Mouse (Mus musculus) thymus, adult 2 months (tissue): Measurements from ENCODE around the gene Atp5j. TPM values are rescaled to one million over a fixed set of nuclear protein-coding genes. Genes with fewer than 3 reads are reported as not detected.

Source experiments
- DNase-seq: peaks from one replicate; pipeline ENCODE4 v3.0.0; 2021
- H3K27ac ChIP-seq: fragments of 200-500 bp; 2 replicates; pipeline ENCODE4 v1.5.1; 2012; ENCODE audit warnings: low read length, control low read depth; ENCODE audit not compliant: control insufficient read depth, insufficient read depth
- H3K27me3 ChIP-seq: fragments of 200-500 bp; 2 replicates; pipeline ENCODE4 v1.6.1; 2012; ENCODE audit warnings: mild to moderate bottlenecking, low read length, moderate library complexity, mixed read lengths; ENCODE audit not compliant: control insufficient read depth, insufficient read depth
- H3K36me3 ChIP-seq: fragments of 200-500 bp; 2 replicates; pipeline ENCODE4 v1.6.1; 2012; ENCODE audit warnings: mild to moderate bottlenecking, low read length, moderate library complexity; ENCODE audit not compliant: control insufficient read depth, insufficient read depth
- H3K4me1 ChIP-seq: fragments of 200-500 bp; replicated peaks from 2 replicates; pipeline ENCODE4 v1.6.1; 2012; ENCODE audit warnings: low read length; ENCODE audit not compliant: control insufficient read depth, insufficient read depth
- H3K4me3 ChIP-seq: fragments of 200-500 bp; 2 replicates; pipeline ENCODE4 v1.5.1; 2012; ENCODE audit warnings: mild to moderate bottlenecking, low read length, control low read depth, moderate library complexity; ENCODE audit not compliant: control insufficient read depth, insufficient read depth
- CTCF ChIP-seq: fragments of 200-500 bp; IDR thresholded peaks from 2 replicates; pipeline ENCODE4 v1.5.1; 2012; ENCODE audit warnings: mild to moderate bottlenecking, control low read depth, low read length, moderate library complexity, borderline replicate concordance; ENCODE audit not compliant: control insufficient read depth, poor library complexity, insufficient read depth; ENCODE audit errors: extremely low read depth
- POLR2A ChIP-seq: fragments of 200-500 bp; IDR thresholded peaks from 2 replicates; pipeline ENCODE4 v1.6.1; 2012; ENCODE audit warnings: mild to moderate bottlenecking, low read length, control low read depth, moderate library complexity; ENCODE audit not compliant: control insufficient read depth, poor library complexity, insufficient read depth; ENCODE audit errors: extremely low read depth
- WGBS: fragments of 180-500 bp; shearing (Covaris S2); methylation state at CpG from one replicate; pipeline ENCODE4 v1.1.7; 2018; 5-methylcytosine and 5-hydroxymethylcytosine counted together
- polyA plus RNA-seq: library from polyadenylated mRNA; depleted of rRNA; stranded (reverse); fragments of >200 nt; gene quantifications from 2 replicates; pipeline ENCODE4 v1.2.3, GENCODE M21; 2012

Gene Atp5j
- polyA plus RNA-seq, 1 experiment: 214 TPM

GRCm38 (mm10) chr16:84814511-84814910, 20.9 kb downstream of the Atp5j start:
- DNase-seq: no peak
- no peak overlapping the region for H3K4me3 ChIP-seq
- no peak overlapping the region for H3K27ac ChIP-seq
- H3K4me1 ChIP-seq: no peaks in the 10 kb centered on the region
- TF ChIP-seq POLR2A: no peak
- no peak for TF ChIP-seq CTCF
- no peaks in the 10 kb centered on the region for H3K27me3 ChIP-seq
- 17% methylated on average over 8 of the region's 8 CpGs for WGBS
- no peaks in the 10 kb centered on the region for H3K36me3 ChIP-seq

DNA sequence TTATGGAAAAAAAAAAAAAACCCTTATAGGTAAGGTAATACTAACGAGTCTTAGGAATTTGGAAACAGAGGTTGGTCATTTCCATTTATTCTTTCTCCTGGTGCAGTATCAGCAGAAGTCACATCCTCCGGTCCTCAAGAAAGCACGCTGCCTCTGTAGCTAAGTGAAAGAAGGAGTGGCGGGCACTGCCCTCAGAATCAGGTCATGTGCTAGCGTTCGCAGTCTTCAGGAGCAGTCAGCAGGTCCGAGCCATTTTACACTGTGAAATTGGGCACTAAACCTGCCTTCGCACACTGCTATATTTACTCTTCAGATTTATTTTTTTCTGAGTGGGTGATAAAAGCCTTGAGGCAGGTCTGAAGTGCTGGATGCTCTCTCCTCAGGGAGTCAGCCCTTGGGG, 21.6 kb downstream of the Atp5j start:
- no peaks in the 10 kb centered on the region for H3K4me1 ChIP-seq
- 62% methylated on average over 8 of the region's 8 CpGs for WGBS
- TF ChIP-seq CTCF: no peak
- no peak for TF ChIP-seq POLR2A

DNA sequence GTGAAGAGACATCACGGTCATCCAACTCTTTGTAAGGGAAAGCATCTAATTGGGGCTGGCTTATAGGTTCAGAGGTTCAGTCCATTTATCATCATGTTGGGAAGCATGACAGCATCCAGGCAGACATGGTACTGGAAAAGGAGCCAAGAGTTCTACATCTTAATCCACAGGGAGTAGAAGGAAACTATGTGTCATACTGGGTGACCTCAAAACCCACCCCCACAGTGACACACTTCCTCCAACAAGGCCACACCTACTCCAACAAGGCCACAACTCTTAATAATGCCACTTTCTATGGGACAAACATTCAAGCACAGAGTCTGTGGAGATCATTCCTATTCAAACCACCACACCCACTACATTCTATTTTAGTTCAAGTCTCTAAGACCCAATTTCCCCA, 25.2 kb downstream of the Atp5j start:
- H3K4me1 ChIP-seq: no peaks in the 10 kb centered on the region
- no peak for DNase-seq
- H3K4me3 ChIP-seq: no peak overlapping the region
- 93% methylated on average over 1 of the region's 1 CpGs for WGBS
- no peaks in the 10 kb centered on the region for H3K36me3 ChIP-seq
- TF ChIP-seq POLR2A (no peak), CTCF (no peak)
- no peak overlapping the region for H3K27ac ChIP-seq
- no peaks in the 10 kb centered on the region for H3K27me3 ChIP-seq

More for the DNA sequence above, 21.6 kb downstream of the Atp5j start:
- no peaks in the 10 kb centered on the region for H3K27me3 ChIP-seq
- no peak overlapping the region for H3K27ac ChIP-seq
- no peaks in the 10 kb centered on the region for H3K36me3 ChIP-seq
- no peak overlapping the region for H3K4me3 ChIP-seq
- no peak for DNase-seq

- H3K4me1 ChIP-seq: no peaks in the 10 kb centered on the region
- no peak for DNase-seq
- H3K27me3 ChIP-seq: no peaks in the 10 kb centered on the region
- no peak overlapping the region for H3K4me3 ChIP-seq
- no peaks in the 10 kb centered on the region for H3K36me3 ChIP-seq
- TF ChIP-seq CTCF (no peak), POLR2A (no peak)
- WGBS: 97% methylated on average over 7 of the region's 7 CpGs
- H3K27ac ChIP-seq: no peak overlapping the region
Measured at GRCm38 (mm10) chr16:84807874-84808273, 27.6 kb downstream of the Atp5j start.

- no peaks in the 10 kb centered on the region for H3K4me1 ChIP-seq
- no peaks in the 10 kb centered on the region for H3K27me3 ChIP-seq
- H3K36me3 ChIP-seq: no peaks in the 10 kb centered on the region
- TF ChIP-seq CTCF: no peak
- TF ChIP-seq POLR2A: no peak
- H3K27ac ChIP-seq: no peak overlapping the region
- no peak for DNase-seq
- WGBS: 98% methylated on average over 3 of the region's 3 CpGs
- no peak overlapping the region for H3K4me3 ChIP-seq
Measured at GRCm38 (mm10) chr16:84806175-84806574, 29.2 kb downstream of the Atp5j start.

DNA sequence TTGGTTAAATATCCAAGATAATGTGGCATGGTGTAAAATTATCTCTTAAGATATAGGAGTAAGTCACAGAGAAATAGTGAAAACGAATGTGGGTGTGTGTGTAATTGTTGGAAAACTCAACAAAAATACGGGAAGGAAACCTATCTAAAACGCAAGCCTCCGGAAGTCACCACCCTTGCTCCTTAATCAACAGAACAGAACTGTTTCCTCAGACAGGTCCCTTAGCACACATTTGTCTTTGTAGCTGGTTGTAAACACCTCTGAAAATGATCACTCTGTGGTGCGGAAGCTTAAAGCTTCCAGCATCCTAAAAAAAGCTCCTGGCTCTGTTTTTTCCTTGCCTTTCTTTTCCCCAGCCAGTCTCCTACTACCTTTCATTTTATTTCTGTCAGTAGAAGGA, 30.6 kb downstream of the Atp5j start:
- H3K4me1 ChIP-seq: no peaks in the 10 kb centered on the region
- no peak for TF ChIP-seq POLR2A
- no peaks in the 10 kb centered on the region for H3K27me3 ChIP-seq
- no peak overlapping the region for H3K27ac ChIP-seq
- no peak overlapping the region for H3K4me3 ChIP-seq
- H3K36me3 ChIP-seq: no peaks in the 10 kb centered on the region
- WGBS: 54% methylated on average over 5 of the region's 5 CpGs
- no peak for DNase-seq

DNA sequence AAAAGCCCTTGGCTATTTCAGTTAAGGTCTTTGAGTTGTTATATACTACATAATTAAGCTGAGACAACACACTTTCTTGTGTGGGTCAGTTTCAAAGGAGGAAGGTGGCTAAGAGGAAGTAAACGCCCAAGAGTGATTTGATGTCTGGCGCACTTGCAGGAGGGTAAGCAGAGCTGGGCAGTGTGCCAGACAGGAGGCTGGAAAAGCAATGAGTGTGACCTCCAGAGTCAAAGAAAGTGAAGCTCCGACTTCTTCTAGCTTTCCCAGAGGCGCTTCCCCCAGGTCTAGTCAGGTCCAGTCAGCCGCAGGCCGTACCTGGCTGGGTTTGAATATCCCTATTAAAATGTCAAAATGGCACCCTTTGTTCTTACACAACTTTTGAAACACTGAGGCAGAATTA, 33.2 kb downstream of the Atp5j start:
- Histone ChIP-seq H3K27ac (no peak overlapping the region), H3K4me3 (no peak overlapping the region), H3K27me3 (no peaks in the 10 kb centered on the region), H3K36me3 (no peaks in the 10 kb centered on the region), H3K4me1 (no peaks in the 10 kb centered on the region)
- 25% methylated on average over 6 of the region's 6 CpGs for WGBS
- TF ChIP-seq CTCF: no peak
- TF ChIP-seq POLR2A: no peak
- DNase-seq: no peak
